Mouse (Mus musculus) CH12F3 (cell line): ENCODE data around the gene Ccdc110.

Source experiments
- in situ Hi-C: fragments of 300-500 bp; cut with MboI; formaldehyde crosslinking; loops from 2 replicates; pipeline ENCODE4 v1.14.3; 2020; ENCODE audit warnings: low sequenced_read_pairs

Gene Ccdc110

GRCm38 (mm10) chr8:45934582-45935014 lies at the start of gene Ccdc110:
TSS of gene Ccdc110 (plus strand) at chr8:45934619.
- in situ Hi-C loops, result loop anchor here (5.0 kb wide), 1 partner anchor 117 kb away; no protein-coding TSS in a partner anchor

- in situ Hi-C loops, result no loop called here
Measured at GRCm38 (mm10) chr8:45885202-45885685, 49.2 kb upstream of the Ccdc110 start, which contains the start of gene Pdlim3. TSS of gene Pdlim3 (plus strand) at chr8:45885461.

DNA sequence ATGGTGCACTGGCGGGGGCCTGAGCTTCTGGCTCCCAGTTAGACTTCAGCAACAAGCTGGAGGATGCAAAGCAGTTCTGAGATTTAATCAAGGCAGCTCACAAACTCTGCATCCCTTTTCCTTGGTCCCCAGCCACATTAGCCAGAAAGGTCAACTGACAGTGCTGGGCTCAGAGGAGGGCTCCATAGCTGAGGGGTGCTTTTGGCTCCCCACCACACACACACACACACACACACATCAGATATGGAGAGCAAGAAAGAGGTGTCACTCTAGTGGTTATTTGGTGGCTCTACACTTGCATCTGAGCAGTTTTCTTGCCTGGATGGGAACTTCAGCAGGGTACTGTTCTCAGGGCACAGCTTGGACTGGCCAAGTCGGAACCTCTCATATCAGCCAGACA lies 48.6 kb upstream of the Ccdc110 start:
- in situ Hi-C loops, result no loop called here

DNA sequence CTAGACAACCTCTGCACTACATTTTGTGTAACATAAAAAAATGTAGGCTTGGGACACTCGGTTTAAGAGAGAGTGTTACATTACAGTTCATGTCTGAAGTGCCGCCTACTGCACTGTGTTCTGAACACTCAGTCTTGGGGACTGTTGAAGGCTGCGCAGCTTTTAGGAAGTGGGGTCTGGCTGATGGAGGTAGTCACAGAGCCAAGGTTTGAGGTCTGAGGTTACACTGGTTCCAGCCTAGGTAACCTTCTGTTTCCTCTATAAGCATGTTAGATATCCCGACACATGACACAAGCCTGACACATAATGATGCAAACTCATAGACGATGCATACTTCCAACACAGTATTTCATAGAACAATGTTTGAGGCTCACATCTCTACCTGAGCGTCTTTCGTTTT lies 44.7 kb upstream of the Ccdc110 start:
- in situ Hi-C loops, result no loop called here

DNA sequence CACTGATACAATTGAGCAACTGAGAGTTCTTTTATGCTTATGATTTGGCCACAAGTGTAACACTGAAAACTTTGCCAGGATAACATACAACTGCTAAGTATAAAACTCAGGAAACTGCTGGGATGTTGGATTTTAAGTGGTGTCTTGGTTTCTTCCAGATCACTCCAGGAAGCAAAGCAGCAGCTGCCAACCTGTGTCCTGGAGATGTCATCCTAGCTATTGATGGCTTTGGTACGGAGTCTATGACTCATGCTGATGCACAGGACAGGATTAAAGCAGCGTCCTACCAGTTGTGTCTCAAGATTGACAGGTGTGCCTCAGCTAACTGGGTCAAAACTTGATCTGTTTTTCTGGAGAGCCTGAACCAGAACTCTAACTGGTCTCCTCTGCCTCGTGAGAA lies 37.8 kb upstream of the Ccdc110 start:
- in situ Hi-C loops, result no loop called here

DNA sequence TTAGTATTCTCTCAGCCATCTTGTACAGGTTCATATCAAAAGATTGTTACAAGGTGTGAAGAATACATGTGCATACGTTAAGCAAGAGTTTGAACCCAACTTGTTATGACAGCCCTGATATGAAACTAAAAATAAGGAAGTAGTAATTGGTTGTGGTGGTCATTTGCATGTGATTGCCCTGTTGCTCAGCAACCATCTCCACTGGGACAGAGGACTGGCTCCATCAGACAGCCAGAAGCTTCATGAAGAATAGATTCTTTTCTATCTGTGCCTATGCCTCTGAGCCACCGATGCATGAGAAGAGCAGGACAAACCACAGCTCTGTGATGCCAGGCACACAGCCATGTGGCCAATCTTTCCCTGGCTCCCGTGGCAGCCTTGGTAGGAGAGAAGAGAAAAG lies 34.6 kb upstream of the Ccdc110 start:
- in situ Hi-C loops, result no loop called here

DNA sequence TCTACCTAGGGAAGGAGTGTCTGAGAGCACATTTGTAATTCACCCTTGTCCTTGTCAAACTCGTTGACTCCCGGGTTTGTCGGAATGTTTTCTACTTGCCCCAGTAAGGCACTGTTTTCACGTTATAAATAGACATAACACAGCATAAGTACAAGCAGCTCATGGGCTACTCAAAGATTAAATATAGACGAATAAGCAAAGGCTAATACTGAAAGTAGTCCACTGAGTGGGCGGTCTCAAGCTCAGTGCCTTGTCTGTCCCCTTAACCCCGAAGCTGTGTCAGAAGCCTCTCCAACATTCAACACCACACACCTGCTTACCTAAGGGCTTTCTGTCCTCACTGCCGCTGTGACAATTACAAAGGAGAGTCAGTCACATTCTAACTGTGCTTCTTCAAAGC lies 32.8 kb upstream of the Ccdc110 start:
- in situ Hi-C loops, result no loop called here

DNA sequence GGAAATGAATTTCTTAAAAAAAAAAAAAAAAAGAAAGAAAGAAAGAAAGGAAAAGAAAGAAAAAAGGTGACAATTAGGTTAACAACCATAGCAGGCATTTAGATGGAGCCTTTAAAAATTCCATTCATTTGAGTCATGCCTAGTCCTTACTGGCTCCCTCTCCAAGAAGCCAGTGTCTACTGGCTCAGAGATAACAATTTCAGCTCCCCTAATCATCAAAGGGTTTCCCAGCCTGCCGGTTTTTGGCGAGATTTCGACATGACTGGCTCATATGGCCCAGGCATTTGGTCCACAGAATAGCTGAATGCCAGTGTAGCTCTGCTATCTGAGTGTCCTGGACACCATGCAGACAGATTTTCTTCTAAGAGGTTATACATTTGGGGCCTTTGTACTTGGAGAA lies 30.8 kb upstream of the Ccdc110 start:
- in situ Hi-C loops, result no loop called here

DNA sequence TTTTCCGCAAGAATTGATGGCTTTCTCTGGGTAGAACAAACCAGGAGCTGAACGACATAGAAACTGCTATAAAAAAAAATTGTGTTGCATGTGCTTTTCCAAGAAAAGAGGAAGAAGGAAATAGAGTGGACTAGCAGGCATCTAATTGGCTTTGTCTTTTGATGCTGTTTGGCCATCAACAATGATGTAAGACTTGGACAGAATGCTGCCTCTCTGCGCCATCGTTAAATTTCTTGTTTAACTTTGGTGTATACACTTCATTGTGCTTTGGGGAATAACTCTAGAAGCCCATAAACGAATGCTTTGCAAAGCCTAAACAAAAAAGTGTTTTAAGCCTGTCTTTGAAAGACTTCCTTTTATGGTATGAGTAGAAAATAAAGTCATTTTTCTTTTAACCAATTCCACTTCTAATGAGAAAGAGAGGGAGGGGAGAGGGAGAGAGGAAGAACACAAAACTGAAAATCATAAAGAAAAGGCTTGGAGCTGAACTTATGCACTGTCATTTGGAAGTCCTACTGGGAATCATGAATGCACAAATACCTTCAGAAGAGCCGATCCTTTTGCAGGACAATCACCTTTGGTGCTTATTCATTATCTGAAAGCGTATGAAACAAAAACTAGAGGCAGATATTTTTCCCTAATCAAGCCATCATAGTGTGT lies 28.7 kb upstream of the Ccdc110 start:
- in situ Hi-C loops, result no loop called here

GRCm38 (mm10) chr8:45906251-45906619 lies 28.2 kb upstream of the Ccdc110 start:
- in situ Hi-C loops, result no loop called here

DNA sequence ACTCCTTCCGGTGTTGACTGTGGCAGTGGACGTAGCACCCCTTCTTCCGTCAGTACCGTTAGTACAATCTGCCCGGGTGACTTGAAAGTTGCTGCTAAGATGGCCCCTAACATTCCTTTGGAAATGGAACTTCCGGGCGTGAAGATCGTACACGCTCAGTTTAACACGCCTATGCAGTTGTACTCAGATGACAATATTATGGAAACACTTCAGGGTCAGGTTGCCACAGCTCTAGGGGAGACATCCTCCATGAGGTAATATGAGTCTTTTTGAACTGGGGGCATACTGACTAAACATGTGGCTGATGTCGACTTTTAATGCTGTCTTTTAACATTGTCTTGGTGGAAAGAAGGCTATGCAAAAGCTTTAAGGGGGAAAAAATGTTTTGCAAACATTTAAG lies 20.7 kb upstream of the Ccdc110 start:
- in situ Hi-C loops, result no loop called here

GRCm38 (mm10) chr8:45916496-45916895 lies 17.9 kb upstream of the Ccdc110 start:
- in situ Hi-C loops, result no loop called here

DNA sequence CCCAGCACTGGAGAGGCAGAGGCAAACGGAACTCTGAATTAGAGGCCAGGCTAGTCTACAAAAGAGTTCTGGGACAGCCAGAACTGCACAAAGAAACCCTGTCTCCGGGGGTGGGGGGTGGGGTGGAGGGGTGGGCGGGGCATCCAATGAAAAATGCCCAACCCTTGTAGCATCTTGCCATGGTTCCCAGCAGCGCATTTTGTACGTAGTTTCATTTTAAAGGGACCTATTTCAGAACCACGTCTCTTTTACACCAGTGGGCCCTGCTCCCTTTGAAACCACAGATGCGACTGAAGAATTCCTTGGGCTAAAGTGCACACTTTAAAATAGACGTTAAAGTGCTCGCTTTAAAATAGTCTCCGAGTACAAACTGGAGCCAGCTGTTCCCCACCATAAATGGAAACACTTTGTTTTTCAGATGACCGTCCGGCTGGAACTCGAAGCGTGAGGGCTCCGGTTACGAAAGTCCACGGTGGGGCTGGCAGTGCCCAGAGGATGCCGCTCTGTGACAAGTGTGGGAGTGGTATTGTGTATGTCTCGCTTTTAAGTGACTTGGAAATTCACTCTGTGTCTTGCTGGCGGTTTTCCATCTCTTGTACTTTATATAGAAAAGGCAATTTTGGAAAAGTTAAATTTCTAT lies 17.3 kb upstream of the Ccdc110 start:
- in situ Hi-C loops, result no loop called here

DNA sequence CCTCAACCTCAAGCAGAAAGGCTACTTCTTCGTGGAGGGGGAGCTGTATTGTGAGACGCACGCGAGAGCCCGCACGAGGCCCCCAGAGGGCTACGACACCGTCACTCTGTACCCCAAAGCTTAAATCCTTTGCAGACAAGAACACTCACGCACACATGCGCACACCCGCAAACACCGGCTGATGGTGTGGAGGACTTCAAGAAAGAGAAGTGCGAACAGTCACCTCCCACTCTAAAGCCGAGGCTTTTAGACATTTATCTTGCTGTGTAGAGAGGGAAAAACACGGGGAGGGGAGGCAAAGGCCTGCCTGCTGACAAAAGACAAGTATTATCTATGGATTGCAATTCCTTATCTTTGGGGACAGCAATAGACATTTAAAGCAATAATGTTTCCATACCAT lies 15.5 kb upstream of the Ccdc110 start:
- in situ Hi-C loops, result no loop called here

- in situ Hi-C loops, result no loop called here
Measured at GRCm38 (mm10) chr8:45920392-45920791, 14.0 kb upstream of the Ccdc110 start.

- in situ Hi-C loops, result no loop called here
Measured at GRCm38 (mm10) chr8:45922116-45922515, 12.3 kb upstream of the Ccdc110 start.

- in situ Hi-C loops, result no loop called here
Measured at GRCm38 (mm10) chr8:45936986-45937385, 2.6 kb downstream of the Ccdc110 start.

DNA sequence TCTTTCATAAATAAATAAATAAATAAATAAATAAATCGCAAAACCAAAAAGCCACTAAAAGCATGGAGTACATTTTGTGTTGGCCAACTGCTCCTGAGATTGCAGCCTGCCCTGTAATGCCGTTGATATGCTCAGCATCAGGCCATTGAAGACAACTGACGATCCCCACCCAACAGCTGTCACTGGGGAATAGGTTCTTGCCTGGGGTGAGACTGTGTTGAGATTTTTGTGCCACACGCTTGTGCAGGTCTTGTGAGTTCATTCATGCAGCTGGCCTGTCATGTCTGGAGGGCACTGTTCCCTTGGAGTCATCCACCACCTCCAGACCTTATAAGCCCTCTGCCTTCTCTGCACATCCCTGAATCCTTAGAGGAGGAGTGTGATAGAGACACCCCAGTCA lies 11.9 kb downstream of the Ccdc110 start:
- in situ Hi-C loops, result no loop called here

- in situ Hi-C loops, result no loop called here
Measured at GRCm38 (mm10) chr8:45950622-45951021, 16.2 kb downstream of the Ccdc110 start.

GRCm38 (mm10) chr8:45970894-45971293 lies 36.5 kb downstream of the Ccdc110 start:
- in situ Hi-C loops, result no loop called here

GRCm38 (mm10) chr8:45973988-45974505 lies 39.6 kb downstream of the Ccdc110 start:
- in situ Hi-C loops, result no loop called here

DNA sequence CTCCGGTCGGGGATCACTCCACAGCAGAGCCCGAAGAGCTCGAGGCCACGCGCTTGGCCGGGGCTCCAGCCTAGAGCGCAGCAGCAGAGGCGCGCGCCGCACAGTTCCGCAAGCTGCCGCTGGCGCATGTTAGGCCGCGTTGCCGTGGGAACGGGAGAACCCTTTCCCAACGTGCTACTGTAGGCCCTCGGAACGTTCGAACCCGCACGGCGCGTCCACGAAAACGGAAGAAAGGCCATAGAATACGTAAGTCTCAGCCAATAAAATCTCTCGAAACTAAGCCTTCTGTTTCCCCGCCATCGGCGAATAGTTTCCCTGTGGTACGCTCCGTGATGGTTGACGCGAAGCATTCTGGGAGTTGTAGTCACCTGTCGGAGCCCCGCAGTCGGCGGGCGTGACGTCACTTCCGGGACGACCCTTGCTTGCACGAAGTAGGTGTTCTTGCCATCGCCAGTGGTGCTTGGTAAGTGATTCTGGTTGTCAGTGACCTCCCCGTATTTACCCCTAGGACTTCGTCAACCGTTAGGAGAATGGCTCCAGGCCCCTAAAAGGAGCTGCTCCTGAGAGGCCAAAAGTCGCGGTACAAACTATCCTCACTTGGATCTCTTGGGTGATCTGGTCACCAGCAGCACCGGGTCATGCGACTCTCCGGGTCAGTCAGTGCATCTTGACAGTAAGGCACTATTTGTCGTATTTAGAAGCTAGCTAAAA lies 40.9 kb downstream of the Ccdc110 start, which contains the start of the genes 1700029J07Rik and Ufsp2:
TSS of gene 1700029J07Rik (minus strand) at position 127 of the 711 bp plus-strand sequence.
TSS of gene Ufsp2 (plus strand) at position 403 of the 711 bp plus-strand sequence.
- in situ Hi-C loops, result no loop called here
